Mouse (Mus musculus): ENCODE results near the gene Zfp710.

DNA sequence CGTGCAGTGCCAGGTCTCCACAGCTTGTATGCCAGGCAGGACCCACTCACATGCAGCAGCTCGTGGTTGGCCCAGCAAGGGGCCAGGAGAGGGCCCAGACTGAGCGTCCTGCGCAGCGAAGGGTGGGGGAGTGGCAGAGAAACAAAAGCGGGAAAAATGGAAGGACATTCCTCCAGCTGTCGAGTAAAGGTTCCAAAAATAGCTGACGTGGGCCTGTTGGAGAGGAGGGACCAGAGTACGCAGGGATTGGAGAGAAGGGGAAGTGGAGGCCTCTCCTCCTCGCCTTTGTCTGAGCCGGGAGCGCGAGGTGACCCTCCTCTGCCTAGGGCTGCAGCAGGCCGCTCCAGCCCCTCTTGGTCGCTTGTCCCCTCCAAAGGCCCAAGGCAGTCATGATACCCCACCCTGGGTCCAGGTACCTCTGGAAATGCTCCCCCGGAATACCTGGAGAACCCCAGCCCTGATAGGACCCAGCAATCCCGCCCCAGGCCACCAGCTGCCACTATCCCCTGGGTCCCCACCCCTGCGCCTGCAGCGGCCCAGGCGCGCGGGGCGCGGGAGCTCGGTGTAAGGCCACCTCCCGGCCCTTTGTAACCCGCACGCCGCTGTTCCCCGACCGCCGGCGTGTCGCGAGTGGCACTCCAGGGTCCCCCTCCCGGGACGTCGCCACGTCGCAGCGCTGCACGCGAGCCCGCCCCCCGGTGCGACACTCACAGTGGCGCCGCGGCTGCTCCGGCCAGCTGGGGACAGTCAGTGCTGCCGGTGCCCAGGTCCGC, 90.0 kb downstream of the Zfp710 start:
- TF ChIP-seq CTCF (IDR thresholded peaks at IDR 0.05; ENCODE audit: low read depth, low read length) = no peak
- no peak for TF ChIP-seq POLR2A (IDR thresholded peaks at IDR 0.05; ENCODE audit: borderline replicate concordance, low read depth, low read length)

All from bone marrow macrophage, adult 2 months (primary cell).